Mouse (Mus musculus) forebrain, embryonic 15.5 days (tissue): ENCODE data around the gene Bcl11b. TPM values are rescaled to one million over a fixed set of nuclear protein-coding genes. Genes with fewer than 3 reads are reported as not detected.

ENCODE experiments used
- ATAC-seq: fragments of 200-750 bp; cut with Nextera tagmentation; replicated peaks from 2 replicates; pipeline ENCODE4 v1.8.0; 2017; ENCODE audit warnings: mild to moderate bottlenecking, moderate TSS enrichment, moderate library complexity
- H3K27ac ChIP-seq: fragments of 300-500 bp; sonication (generic); replicated peaks from 2 replicates; pipeline ENCODE4 v1.5.1; 2015; ENCODE audit warnings: mild to moderate bottlenecking, inconsistent platforms
- H3K27me3 ChIP-seq: fragments of 300-500 bp; sonication (generic); 2 replicates; pipeline ENCODE4 v1.6.1; 2015; ENCODE audit warnings: inconsistent platforms
- H3K36me3 ChIP-seq: fragments of 300-500 bp; sonication (generic); 2 replicates; pipeline ENCODE4 v1.6.1; 2015; ENCODE audit warnings: mild to moderate bottlenecking, inconsistent platforms
- H3K4me1 ChIP-seq: fragments of 300-500 bp; sonication (generic); 2 replicates; pipeline ENCODE4 v1.6.1; 2015; ENCODE audit warnings: inconsistent platforms
- H3K4me2 ChIP-seq: fragments of 300-500 bp; sonication (generic); replicated peaks from 2 replicates; pipeline ENCODE4 v1.6.1; 2015; ENCODE audit warnings: mild to moderate bottlenecking, inconsistent platforms
- H3K4me3 ChIP-seq: fragments of 300-500 bp; sonication (generic); 2 replicates; pipeline ENCODE4 v1.5.1; 2015; ENCODE audit warnings: mild to moderate bottlenecking, inconsistent platforms
- H3K9ac ChIP-seq: fragments of 300-500 bp; sonication (generic); replicated peaks from 2 replicates; pipeline ENCODE4 v1.6.1; 2015; ENCODE audit warnings: mild to moderate bottlenecking, inconsistent platforms
- H3K9me3 ChIP-seq: fragments of 300-500 bp; sonication (generic); 2 replicates; pipeline ENCODE4 v1.6.1; 2016; ENCODE audit warnings: inconsistent platforms
- WGBS: fragments of 180-500 bp; shearing (Covaris S2); methylation state at CpG from one replicate; pipeline ENCODE4 v1.1.7; 2015; ENCODE audit warnings: mixed read lengths; 5-methylcytosine and 5-hydroxymethylcytosine counted together
- polyA plus RNA-seq: library from polyadenylated mRNA; unstranded; fragments of >200 nt; fragmentation: Nextera tagmentation; extraction: Ambion mirVana; gene quantifications from 2 replicates; pipeline ENCODE4 v1.2.1, GENCODE M21; 2015

Bcl11b gene
- polyA plus RNA-seq, 1 experiment from 2014 or later: 117 TPM

GRCm38 (mm10) chr12:107949416-107949815 lies 54.0 kb downstream of the Bcl11b start:
- H3K27me3 ChIP-seq: no peaks in the 10 kb centered on the region
- H3K9me3 ChIP-seq: no peaks in the 10 kb centered on the region
- H3K4me3 ChIP-seq: no peak overlapping the region
- no peak overlapping the region for H3K9ac ChIP-seq
- WGBS: 70% methylated on average over 10 of the region's 10 CpGs
- H3K27ac ChIP-seq: no peak overlapping the region
- H3K4me2 ChIP-seq: no peak overlapping the region
- no peaks in the 10 kb centered on the region for H3K36me3 ChIP-seq
- ATAC-seq: no peak
- H3K4me1 ChIP-seq: peaks cover 67% of the 10 kb centered on the region

- Histone ChIP-seq H3K27me3 (no peaks in the 10 kb centered on the region), H3K4me2 (no peak overlapping the region), H3K27ac (no peak overlapping the region), H3K9me3 (no peaks in the 10 kb centered on the region), H3K4me1 (peaks cover 32% of the 10 kb centered on the region), H3K9ac (no peak overlapping the region), H3K36me3 (no peaks in the 10 kb centered on the region), H3K4me3 (no peak overlapping the region)
- ATAC-seq: no peak
- 81% methylated on average over 7 of the region's 7 CpGs for WGBS
Observed at GRCm38 (mm10) chr12:107942100-107942499, 61.3 kb downstream of the Bcl11b start.

- 85% methylated on average over 9 of the region's 9 CpGs for WGBS
- Histone ChIP-seq H3K4me3 (no peak overlapping the region), H3K4me1 (peaks cover 44% of the 10 kb centered on the region), H3K9ac (no peak overlapping the region), H3K27me3 (no peaks in the 10 kb centered on the region), H3K27ac (0 out of 2 replicates have a peak overlapping the region, but pooled peaks have one; percentile 8), H3K4me2 (no peak overlapping the region), H3K9me3 (no peaks in the 10 kb centered on the region), H3K36me3 (no peaks in the 10 kb centered on the region)
- ATAC-seq: no peak
Observed at GRCm38 (mm10) chr12:107940774-107941173, 62.6 kb downstream of the Bcl11b start.

- Histone ChIP-seq H3K4me1 (peaks cover 57% of the 10 kb centered on the region), H3K4me3 (no peak overlapping the region), H3K36me3 (no peaks in the 10 kb centered on the region), H3K9ac (no peak overlapping the region), H3K4me2 (no peak overlapping the region), H3K9me3 (no peaks in the 10 kb centered on the region), H3K27me3 (no peaks in the 10 kb centered on the region), H3K27ac (no peak overlapping the region)
- no peak for ATAC-seq
- 72% methylated on average over 4 of the region's 4 CpGs for WGBS
Observed at GRCm38 (mm10) chr12:107939177-107939576, 64.2 kb downstream of the Bcl11b start.

GRCm38 (mm10) chr12:107936972-107937371 lies 66.4 kb downstream of the Bcl11b start:
- WGBS: 73% methylated on average over 5 of the region's 5 CpGs
- Histone ChIP-seq H3K4me3 (no peak overlapping the region), H3K36me3 (no peaks in the 10 kb centered on the region), H3K4me1 (peaks cover 73% of the 10 kb centered on the region), H3K9ac (no peak overlapping the region), H3K27ac (no peak overlapping the region; the same call in 1 of the 2 replicates), H3K27me3 (no peaks in the 10 kb centered on the region), H3K4me2 (no peak overlapping the region), H3K9me3 (no peaks in the 10 kb centered on the region)
- ATAC-seq: no peak

- 84% methylated on average over 7 of the region's 7 CpGs for WGBS
- H3K9ac ChIP-seq: no peak overlapping the region
- no peaks in the 10 kb centered on the region for H3K27me3 ChIP-seq
- H3K4me3 ChIP-seq: no peak overlapping the region
- no peak overlapping the region for H3K4me2 ChIP-seq
- H3K36me3 ChIP-seq: no peaks in the 10 kb centered on the region
- H3K4me1 ChIP-seq: peaks cover 75% of the 10 kb centered on the region
- H3K9me3 ChIP-seq: no peaks in the 10 kb centered on the region
- ATAC-seq: no peak
- H3K27ac ChIP-seq: 0 out of 2 replicates have a peak overlapping the region, but pooled peaks have one; percentile 94
Observed at GRCm38 (mm10) chr12:107936406-107936805, 67.0 kb downstream of the Bcl11b start.

- Histone ChIP-seq H3K4me1 (peaks cover 90% of the 10 kb centered on the region), H3K27me3 (no peaks in the 10 kb centered on the region), H3K36me3 (no peaks in the 10 kb centered on the region), H3K9ac (peak overlapping the region; percentile 10; the same call in 1 of the 2 replicates), H3K27ac (peak overlapping the region; percentile 94), H3K9me3 (no peaks in the 10 kb centered on the region), H3K4me2 (peak overlapping the region; percentile 40), H3K4me3 (peak overlapping the region; percentile 18)
- 20% methylated on average over 19 of the region's 19 CpGs for WGBS
- ATAC-seq: peak; percentile 75
Observed at GRCm38 (mm10) chr12:107934831-107935437, 68.5 kb downstream of the Bcl11b start.

- Histone ChIP-seq H3K27ac (peak overlapping the region; percentile 94), H3K27me3 (no peaks in the 10 kb centered on the region), H3K4me3 (no peak overlapping the region), H3K9ac (peak overlapping the region; percentile 21; the same call in 1 of the 2 replicates), H3K4me2 (peak overlapping the region; percentile 34), H3K4me1 (peaks cover 99% of the 10 kb centered on the region), H3K36me3 (no peaks in the 10 kb centered on the region), H3K9me3 (no peaks in the 10 kb centered on the region)
- 9% methylated on average over 12 of the region's 12 CpGs for WGBS
- no peak for ATAC-seq
Observed at GRCm38 (mm10) chr12:107932140-107932539, 71.3 kb downstream of the Bcl11b start.

- peaks cover 100% of the 10 kb centered on the region for H3K4me1 ChIP-seq
- no peak for ATAC-seq
- H3K4me3 ChIP-seq: no peak overlapping the region
- WGBS: 38% methylated on average over 5 of the region's 5 CpGs
- peak overlapping the region; percentile 2; the same call in 1 of the 2 replicates for H3K9ac ChIP-seq
- H3K9me3 ChIP-seq: no peaks in the 10 kb centered on the region
- no peaks in the 10 kb centered on the region for H3K36me3 ChIP-seq
- H3K27me3 ChIP-seq: no peaks in the 10 kb centered on the region
- peak overlapping the region; percentile 34 for H3K4me2 ChIP-seq
- H3K27ac ChIP-seq: peak overlapping the region; percentile 94
Observed at GRCm38 (mm10) chr12:107931476-107931875, 71.9 kb downstream of the Bcl11b start.

- WGBS: 22% methylated on average over 28 of the region's 28 CpGs
- no peak overlapping the region for H3K4me3 ChIP-seq
- peaks cover 99% of the 10 kb centered on the region for H3K4me1 ChIP-seq
- H3K27me3 ChIP-seq: no peaks in the 10 kb centered on the region
- ATAC-seq: no peak
- H3K9ac ChIP-seq: peak overlapping the region; percentile 25
- H3K9me3 ChIP-seq: no peaks in the 10 kb centered on the region
- no peaks in the 10 kb centered on the region for H3K36me3 ChIP-seq
- peak overlapping the region; percentile 94 for H3K27ac ChIP-seq
- H3K4me2 ChIP-seq: peak overlapping the region; percentile 34
Observed at GRCm38 (mm10) chr12:107930611-107931350, 72.6 kb downstream of the Bcl11b start.

GRCm38 (mm10) chr12:107928905-107929304 lies 74.5 kb downstream of the Bcl11b start:
- Histone ChIP-seq H3K27ac (peak overlapping the region; percentile 94), H3K27me3 (no peaks in the 10 kb centered on the region), H3K4me3 (no peak overlapping the region; the same call in 1 of the 2 replicates), H3K9me3 (no peaks in the 10 kb centered on the region), H3K4me2 (peak overlapping the region; percentile 48), H3K36me3 (no peaks in the 10 kb centered on the region), H3K9ac (0 out of 2 replicates have a peak overlapping the region, but pooled peaks have one; percentile 22), H3K4me1 (peaks cover 98% of the 10 kb centered on the region)
- ATAC-seq: peak; percentile 17; the same call in 1 of the 2 replicates
- WGBS: 35% methylated on average over 7 of the region's 7 CpGs

GRCm38 (mm10) chr12:107928464-107928901 lies 74.9 kb downstream of the Bcl11b start:
- H3K27ac ChIP-seq: peak overlapping the region; percentile 94
- peaks cover 98% of the 10 kb centered on the region for H3K4me1 ChIP-seq
- ATAC-seq: peak; percentile 70
- peak overlapping the region; percentile 25 for H3K4me3 ChIP-seq
- no peaks in the 10 kb centered on the region for H3K27me3 ChIP-seq
- peak overlapping the region; percentile 12; the same call in 1 of the 2 replicates for H3K9ac ChIP-seq
- H3K9me3 ChIP-seq: no peaks in the 10 kb centered on the region
- WGBS: 11% methylated on average over 15 of the region's 15 CpGs
- H3K4me2 ChIP-seq: peak overlapping the region; percentile 48
- H3K36me3 ChIP-seq: no peaks in the 10 kb centered on the region
